Mouse (Mus musculus) adrenal gland, adult 2 months (tissue): ENCODE results near the gene Gm45716. TPM values are rescaled to one million over a fixed set of nuclear protein-coding genes. Genes with fewer than 3 reads are reported as not detected.

ENCODE experiments used
- DNase-seq: peaks from one replicate; pipeline ENCODE4 v3.0.0; 2021
- long read RNA-seq: library from polyadenylated mRNA; stranded (forward); transcript quantifications from one replicate; pipeline ENCODE4 v2.0.0, GENCODE M21; 2021
- polyA plus RNA-seq: library from polyadenylated mRNA; depleted of rRNA; stranded (reverse); fragments of >200 nt; gene quantifications from 2 replicates; pipeline ENCODE4 v1.2.3, GENCODE M21; 2012; rRNA removed
- total RNA-seq, 2 experiments: library from RNA; stranded (reverse); gene quantifications; 2 replicates each; pipeline ENCODE4 v1.2.3; 2021

The Gm45716 gene
- 1 to 10 TPM; 3.0 to 5.5 TPM for total RNA-seq
- 1.5 and 3.7 TPM in 2 replicates for polyA plus RNA-seq
- long read RNA-seq, partial matches to known transcripts: 10 of 10 reads
- long read RNA-seq, other reads (novel, unspliced or antisense): 0 of 10 reads

- no peak for DNase-seq
These were observed at the start of gene Gm45716 for GRCm38 (mm10) chr11:90187441-90187840. Gene Gm45716 (plus strand): TSS chr11:90187683.

- peak; percentile 87 for DNase-seq
These were observed 45.1 kb upstream of the Gm45716 start for GRCm38 (mm10) chr11:90142393-90142792.

- DNase-seq: peak; percentile 30
These were observed 44.5 kb upstream of the Gm45716 start for GRCm38 (mm10) chr11:90142936-90143335.

GRCm38 (mm10) chr11:90146086-90146860 is 41.2 kb upstream of the Gm45716 start:
- DNase-seq: no peak

- DNase-seq: no peak
These were observed 32.4 kb upstream of the Gm45716 start for GRCm38 (mm10) chr11:90155066-90155465.

GRCm38 (mm10) chr11:90155466-90155865 is 32.0 kb upstream of the Gm45716 start:
- no peak for DNase-seq

GRCm38 (mm10) chr11:90167771-90168170 is 19.7 kb upstream of the Gm45716 start:
- no peak for DNase-seq

GRCm38 (mm10) chr11:90168338-90169065 is 19.0 kb upstream of the Gm45716 start:
- DNase-seq: no peak

- DNase-seq: no peak
These were observed 18.1 kb upstream of the Gm45716 start for GRCm38 (mm10) chr11:90169200-90170013.

GRCm38 (mm10) chr11:90170014-90170320 is 17.5 kb upstream of the Gm45716 start:
- DNase-seq: peak; percentile 50

GRCm38 (mm10) chr11:90172331-90172730 is 15.2 kb upstream of the Gm45716 start:
- DNase-seq: no peak

- DNase-seq: no peak
These were observed 11.7 kb upstream of the Gm45716 start for GRCm38 (mm10) chr11:90175634-90176300.

GRCm38 (mm10) chr11:90177389-90177788 is 10.1 kb upstream of the Gm45716 start:
- no peak for DNase-seq

- DNase-seq: peak; percentile 27
These were observed 4.1 kb upstream of the Gm45716 start for GRCm38 (mm10) chr11:90183361-90183760.

GRCm38 (mm10) chr11:90184756-90185155 is 2.7 kb upstream of the Gm45716 start:
- no peak for DNase-seq

GRCm38 (mm10) chr11:90190156-90190555 is 2.7 kb downstream of the Gm45716 start:
- no peak for DNase-seq

GRCm38 (mm10) chr11:90194946-90195345 is 7.5 kb downstream of the Gm45716 start:
- no peak for DNase-seq

- DNase-seq: peak; percentile 25
These were observed 8.5 kb downstream of the Gm45716 start for GRCm38 (mm10) chr11:90195756-90196520.

- peak; percentile 34 for DNase-seq
These were observed 9.2 kb downstream of the Gm45716 start for GRCm38 (mm10) chr11:90196521-90197215.

GRCm38 (mm10) chr11:90198048-90198447 is 10.6 kb downstream of the Gm45716 start:
- no peak for DNase-seq
